Mouse (Mus musculus) telencephalon, adult 2 months (tissue): ENCODE results near the gene Tent2.
"Not testable (repeated sequence)": the region's sequence is repeated elsewhere in the genome, so short reads cannot be mapped to it uniquely, and the experiment has no call there.

Source experiments
- DNase-seq: peaks from one replicate; pipeline ENCODE4 v3.0.0-alpha.2; 2011; ENCODE audit warnings: low read depth, low spot score

The Tent2 gene

GRCm38 (mm10) chr13:93191831-93192645, at the start of gene Tent2:
Gene Tent2 (minus strand): TSS chr13:93192385.
- DNase-seq = peak; percentile 96

GRCm38 (mm10) chr13:93241180-93241579, 49.0 kb upstream of the Tent2 start:
- DNase-seq = no peak

- no peak for DNase-seq
These were observed 47.4 kb upstream of the Tent2 start for GRCm38 (mm10) chr13:93239561-93239960.

- DNase-seq = no peak
These were observed 46.9 kb upstream of the Tent2 start for GRCm38 (mm10) chr13:93239134-93239533.

- no peak for DNase-seq
These were observed 45.7 kb upstream of the Tent2 start for GRCm38 (mm10) chr13:93237677-93238398.

GRCm38 (mm10) chr13:93234267-93235039, 42.3 kb upstream of the Tent2 start:
- DNase-seq = no peak

GRCm38 (mm10) chr13:93232335-93232734, 40.1 kb upstream of the Tent2 start:
- no peak for DNase-seq

- no peak for DNase-seq
These were observed 38.8 kb upstream of the Tent2 start for GRCm38 (mm10) chr13:93231016-93231415.

GRCm38 (mm10) chr13:93211741-93212140, 19.6 kb upstream of the Tent2 start:
- DNase-seq = peak; percentile 94

GRCm38 (mm10) chr13:93192646-93193026, 451 bp upstream of the Tent2 start:
- no peak for DNase-seq

- no peak for DNase-seq
These were observed 2.8 kb downstream of the Tent2 start for GRCm38 (mm10) chr13:93189416-93189815.

GRCm38 (mm10) chr13:93188738-93189137, 3.4 kb downstream of the Tent2 start:
- no peak for DNase-seq

- DNase-seq = not testable (repeated sequence)
These were observed 4.4 kb downstream of the Tent2 start for GRCm38 (mm10) chr13:93187792-93188191.

- DNase-seq = no peak
These were observed 11.8 kb downstream of the Tent2 start for GRCm38 (mm10) chr13:93180351-93180750.

- no peak for DNase-seq
These were observed 12.7 kb downstream of the Tent2 start for GRCm38 (mm10) chr13:93179522-93179921.

- no peak for DNase-seq
These were observed 14.6 kb downstream of the Tent2 start for GRCm38 (mm10) chr13:93177571-93177970.

- DNase-seq = no peak
These were observed 28.9 kb downstream of the Tent2 start for GRCm38 (mm10) chr13:93163303-93163702.

- no peak for DNase-seq
These were observed 29.7 kb downstream of the Tent2 start for GRCm38 (mm10) chr13:93162456-93162855.

GRCm38 (mm10) chr13:93158261-93158660, 33.9 kb downstream of the Tent2 start:
- DNase-seq = no peak

GRCm38 (mm10) chr13:93153280-93153679, 38.9 kb downstream of the Tent2 start:
- DNase-seq = peak; percentile 15

GRCm38 (mm10) chr13:93144336-93145167, 47.6 kb downstream of the Tent2 start, which contains the start of gene Cmya5:
Gene Cmya5 (minus strand): TSS chr13:93144724.
- DNase-seq = no peak
